Mouse (Mus musculus) skeletal muscle tissue, adult 2 months (tissue): ENCODE data around the gene Cyp4a32.
"Not testable (repeated sequence)": the region's sequence is repeated elsewhere in the genome, so short reads cannot be mapped to it uniquely, and the experiment has no call there.

Experiments used
- DNase-seq: peaks from one replicate; pipeline ENCODE4 v3.0.0-alpha.2; 2012; ENCODE audit warnings: low read depth, low spot score

The Cyp4a32 gene

DNA sequence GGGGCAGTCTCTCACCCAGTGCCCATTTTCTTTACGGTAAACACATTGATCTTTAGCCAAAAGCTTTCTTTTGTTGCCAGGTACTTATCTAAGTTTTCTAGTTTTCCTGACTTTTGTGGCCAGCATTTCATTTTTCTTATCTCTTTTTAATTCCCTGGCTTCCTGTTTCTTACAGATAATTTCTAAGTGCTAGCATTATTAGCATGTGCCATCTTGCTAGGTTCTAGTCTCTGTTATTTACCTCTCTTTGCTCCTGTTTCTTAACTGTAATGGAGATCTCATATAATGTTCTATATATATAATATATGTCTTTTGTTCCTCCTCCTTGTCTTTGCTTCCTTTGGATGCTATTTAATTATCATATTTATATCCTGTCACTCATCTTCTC is 55.8 kb downstream of the Cyp4a32 start:
- not testable (repeated sequence) for DNase-seq

DNA sequence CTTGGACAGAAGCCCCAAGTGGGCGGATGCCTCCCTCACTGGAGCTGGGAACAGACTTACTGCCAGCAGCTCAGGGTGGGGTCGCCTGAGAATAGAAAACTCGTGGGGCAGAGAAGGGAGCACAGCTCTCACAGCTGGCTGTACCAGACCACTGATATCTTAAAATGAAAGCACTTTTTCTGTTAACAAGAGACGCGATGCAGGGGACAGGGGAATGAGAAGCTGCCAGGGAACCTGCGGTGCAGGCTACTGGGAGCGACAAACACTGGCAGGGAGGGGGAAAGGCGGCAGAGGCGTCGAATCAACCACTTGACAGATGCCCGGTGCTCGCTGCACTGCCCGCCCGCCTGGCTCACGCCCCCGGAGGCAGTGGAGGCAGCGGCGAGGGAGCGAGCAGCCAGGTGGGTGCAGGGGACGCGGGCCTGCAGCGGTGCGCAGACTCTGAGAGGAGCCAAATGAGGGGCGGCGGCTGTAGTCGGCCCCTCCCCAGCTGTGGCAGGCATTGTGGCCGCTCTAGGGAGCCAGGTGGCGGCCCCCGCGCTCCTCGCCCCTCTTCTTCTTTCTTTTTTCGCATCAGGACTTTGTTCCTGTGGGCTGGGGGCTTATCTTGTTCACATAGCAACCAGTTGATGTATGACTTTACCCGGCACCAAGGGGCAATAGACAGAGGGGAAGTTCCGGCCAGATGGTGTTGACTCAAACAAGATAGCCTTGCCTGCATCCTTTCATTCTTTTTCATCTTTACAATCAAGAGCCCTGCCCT is 56.5 kb downstream of the Cyp4a32 start:
- DNase-seq: no peak

DNA sequence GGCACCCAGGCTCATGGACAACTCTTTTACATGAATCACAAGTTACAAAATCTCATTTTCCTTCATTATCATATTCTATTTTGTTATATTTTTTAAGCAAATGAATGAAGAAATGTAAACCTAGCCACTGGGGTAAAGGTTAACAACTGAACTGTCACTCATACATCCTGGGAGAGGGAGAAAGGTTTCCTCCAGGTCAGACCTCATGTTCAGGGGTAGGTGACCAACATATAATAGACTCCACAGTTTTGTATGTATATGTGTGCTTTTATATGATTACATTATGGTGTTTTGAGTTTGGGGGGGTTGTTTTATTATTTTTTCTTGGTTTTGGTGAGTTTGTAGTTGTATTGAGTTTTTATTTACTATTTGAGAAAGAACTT is 57.1 kb downstream of the Cyp4a32 start:
- no peak for DNase-seq

DNA sequence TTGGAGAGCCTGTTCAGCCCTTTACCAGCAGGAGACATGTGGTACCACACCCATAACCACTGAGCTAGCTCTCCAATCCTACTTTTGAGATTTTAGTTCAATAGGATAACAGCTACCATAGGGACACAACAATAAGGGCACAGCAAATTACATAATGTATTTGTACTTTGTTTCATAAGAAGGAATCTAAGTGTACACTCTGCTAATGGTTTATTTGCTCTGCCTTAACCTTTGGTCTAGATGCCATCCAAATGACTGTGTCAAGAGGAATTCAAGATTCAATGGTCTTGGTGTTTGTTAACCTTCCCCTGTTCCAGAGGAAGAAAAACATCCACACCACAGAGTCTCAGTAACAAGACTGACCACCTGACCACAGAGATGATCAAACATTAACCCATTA is 58.4 kb downstream of the Cyp4a32 start:
- DNase-seq: no peak
